In the genomic region with DNA sequence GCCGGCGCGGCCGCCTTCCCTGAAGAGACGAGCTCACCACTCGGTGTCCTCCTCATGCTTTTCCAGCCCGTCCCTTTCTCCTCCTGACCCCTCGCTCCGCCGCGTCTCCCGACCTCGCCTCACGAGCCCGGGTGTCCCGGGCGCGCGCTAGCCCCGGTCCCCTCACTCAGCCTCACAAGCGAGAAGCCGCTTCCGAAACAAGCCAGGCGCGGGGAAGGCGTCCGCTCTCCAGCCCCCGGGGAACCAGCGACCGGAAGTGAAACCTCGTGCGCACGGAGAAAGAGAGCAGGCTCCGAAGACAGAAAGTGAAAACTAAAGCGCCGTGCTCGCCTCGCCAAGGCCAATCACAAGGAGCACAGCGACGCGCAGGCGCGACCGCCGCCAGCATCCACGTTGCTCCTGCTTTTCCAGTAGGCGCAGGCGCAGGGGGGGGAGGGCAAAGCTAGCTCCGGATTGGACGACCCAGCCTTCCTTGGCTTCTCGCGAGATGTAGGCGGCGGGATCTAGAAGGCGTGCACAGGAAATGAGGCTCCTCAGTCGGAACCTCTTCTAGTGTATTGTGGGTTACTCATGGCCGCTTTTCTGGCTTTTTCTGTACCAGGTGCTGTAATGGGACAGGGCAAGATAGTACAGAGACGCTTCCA, we compare ENCODE assay signal across 8 mouse cellular contexts. TPM values are rescaled to one million over a fixed set of nuclear protein-coding genes. Genes with fewer than 3 reads are reported as not detected.
A peak's percentile ranks its signal among the peaks of the same experiment; 100 is the strongest.
DNase-seq lines count a peak whose midpoint lies in the region; ATAC-seq and TF ChIP-seq lines count a peak whose summit lies in the region.

Gene Fam208b (minus strand): TSS at position 314 of the 644 bp plus-strand sequence.

- peak; percentile 100 for ATAC-seq in heart, embryonic 11.5 days (replicated peaks; ENCODE audit: insufficient number of reproducible peaks, low FRiP score, low TSS enrichment)
- ATAC-seq in kidney, embryonic 16.5 days (ENCODE audit: low FRiP score, low TSS enrichment) = peak; percentile 100

- peaks cover 50% of the 10 kb centered on the region for H3K79me2 ChIP-seq in C2C12 (ENCODE audit: control insufficient read depth, insufficient read depth)
- peaks cover 6% of the 10 kb centered on the region; the same call in 1 of the 2 replicates for H3K79me2 ChIP-seq in liver, adult 2 months (ENCODE audit: control insufficient read depth, insufficient read depth, low read length)
- peaks cover 43% of the 10 kb centered on the region for H3K79me2 ChIP-seq in myocyte (ENCODE audit: control insufficient read depth, insufficient read depth)

- TF ChIP-seq CTCF in C2C12 (IDR thresholded peaks at IDR 0.05; ENCODE audit: control insufficient read depth, insufficient read depth, insufficient read length) = no peak
- no peak for TF ChIP-seq CTCF in brain, embryonic 14.5 days (IDR thresholded peaks at IDR 0.05; ENCODE audit: borderline replicate concordance, extremely low read depth, insufficient read depth, insufficient read length)
- TF ChIP-seq CTCF in liver, adult 2 months (IDR thresholded peaks at IDR 0.05; ENCODE audit: low read depth, low read length) = no peak

- H3K27me3 ChIP-seq in C2C12 (ENCODE audit: control insufficient read depth, insufficient read depth, insufficient read length) (no peaks in the 10 kb centered on the region), myocyte (ENCODE audit: control insufficient read depth, insufficient read depth, insufficient read length) (no peaks in the 10 kb centered on the region)
- H3K27me3 ChIP-seq in erythroblast, embryonic 14.5 days (ENCODE audit: control insufficient read depth) = no peaks in the 10 kb centered on the region
- H3K27me3 ChIP-seq in heart, embryonic 11.5 days (ENCODE audit: control insufficient read depth, insufficient read depth, low read length) = no peaks in the 10 kb centered on the region
- H3K27me3 ChIP-seq in kidney, embryonic 16.5 days (ENCODE audit: insufficient read depth, low read length) = no peaks in the 10 kb centered on the region; the same call in 1 of the 2 replicates
- H3K27me3 ChIP-seq in liver, adult 2 months (ENCODE audit: control insufficient read depth, insufficient read depth, low read length) = no peaks in the 10 kb centered on the region
- H3K27me3 ChIP-seq in splenic B cell, adult 2 months (ENCODE audit: control insufficient read depth, insufficient read depth, low read length, poor library complexity, severe bottlenecking) = no peaks in the 10 kb centered on the region

- H3K4me3 ChIP-seq in C2C12 (ENCODE audit: insufficient read depth, poor library complexity, severe bottlenecking) = peak within 1 kb of the TSS; percentile 92
- peak within 1 kb of the TSS; percentile 82 for H3K4me3 ChIP-seq in erythroblast, embryonic 14.5 days (replicated peaks)
- peak within 1 kb of the TSS; percentile 97 for H3K4me3 ChIP-seq in heart, embryonic 11.5 days (ENCODE audit: low read depth, low read length)
- peak within 1 kb of the TSS; percentile 96 for H3K4me3 ChIP-seq in kidney, embryonic 16.5 days (ENCODE audit: low read length)
- peak within 1 kb of the TSS; percentile 96 for H3K4me3 ChIP-seq in liver, adult 2 months (ENCODE audit: insufficient read depth, low read depth, low read length)
- peak within 1 kb of the TSS; percentile 96 for H3K4me3 ChIP-seq in myocyte

- H3K9me3 ChIP-seq in erythroblast, embryonic 14.5 days (ENCODE audit: control insufficient read depth, low read length) = peaks cover 7% of the 10 kb centered on the region
- no peaks in the 10 kb centered on the region for H3K9me3 ChIP-seq in heart, embryonic 11.5 days (replicated peaks; ENCODE audit: control insufficient read depth, low read length)
- H3K9me3 ChIP-seq in kidney, embryonic 16.5 days (ENCODE audit: low read length) = peaks cover 6% of the 10 kb centered on the region; the same call in 1 of the 2 replicates

- peak within 1 kb of the TSS; percentile 88 for H3ac ChIP-seq in C2C12 (ENCODE audit: control insufficient read depth, insufficient read length, low read depth)
- peak within 1 kb of the TSS; percentile 11 for H3ac ChIP-seq in myocyte (ENCODE audit: control insufficient read depth, insufficient read length)

- under 1% methylated on average over 57 of the region's 58 CpGs for WGBS in heart, embryonic 11.5 days (ENCODE audit: insufficient replicate concordance)
- 1% methylated on average over 58 of the region's 58 CpGs for WGBS in kidney, embryonic 16.5 days
- under 1% methylated on average over 58 of the region's 58 CpGs for WGBS in liver, adult 2 months

- peak within 1 kb of the TSS; percentile 73 for H3K4me2 ChIP-seq in heart, embryonic 11.5 days
- peak within 1 kb of the TSS; percentile 64 for H3K4me2 ChIP-seq in kidney, embryonic 16.5 days (replicated peaks; ENCODE audit: low read depth, low read length)
- peak within 1 kb of the TSS; percentile 95 for H3K4me2 ChIP-seq in myocyte (ENCODE audit: low read depth)

- H3K9ac ChIP-seq in heart, embryonic 11.5 days (ENCODE audit: low read depth, low read length) = peak within 1 kb of the TSS; percentile 88
- peak within 1 kb of the TSS; percentile 88 for H3K9ac ChIP-seq in kidney, embryonic 16.5 days (replicated peaks; ENCODE audit: low read length)
- peak within 1 kb of the TSS; percentile 88 for H3K9ac ChIP-seq in liver, adult 2 months (ENCODE audit: low read depth, low read length)

- peak; percentile 100 for DNase-seq in brain, embryonic 14.5 days (ENCODE audit: low read depth)
- peak; percentile 91 for DNase-seq in liver, adult 2 months (ENCODE audit: extremely low read depth, low read depth, low spot score)
- peak; percentile 99 for DNase-seq in splenic B cell, adult 2 months (ENCODE audit: low read depth, low spot score)

- H3K27ac ChIP-seq in heart, embryonic 11.5 days (ENCODE audit: low read depth, low read length) = peak within 1 kb of the TSS; percentile 96
- peak within 1 kb of the TSS; percentile 88 for H3K27ac ChIP-seq in kidney, embryonic 16.5 days (ENCODE audit: low read length)
- peak within 1 kb of the TSS; percentile 59 for H3K27ac ChIP-seq in liver, adult 2 months (replicated peaks; ENCODE audit: insufficient read depth, low read depth, low read length)

- peaks cover 44% of the 10 kb centered on the region for H3K79me3 ChIP-seq in C2C12 (ENCODE audit: low read depth)

- H3K4me1 ChIP-seq in erythroblast, embryonic 14.5 days (ENCODE audit: control insufficient read depth) = peaks cover 11% of the 10 kb centered on the region
- no peaks in the 10 kb centered on the region for H3K4me1 ChIP-seq in heart, embryonic 11.5 days (ENCODE audit: control insufficient read depth, insufficient read depth, low read length)
- H3K4me1 ChIP-seq in kidney, embryonic 16.5 days (ENCODE audit: insufficient read depth, low read length) = 0 out of 2 replicates have a peak, but pooled peaks cover 2% of the 10 kb centered on the region
- peaks cover 2% of the 10 kb centered on the region; the same call in 1 of the 2 replicates for H3K4me1 ChIP-seq in liver, adult 2 months (ENCODE audit: control insufficient read depth, insufficient read depth, low read length)

- TF ChIP-seq POLR2A in brain, embryonic 14.5 days (IDR thresholded peaks at IDR 0.05; ENCODE audit: borderline replicate concordance, extremely low read depth, insufficient read depth, insufficient read length, poor library complexity, severe bottlenecking) = peak; percentile 41; the same call in 1 of the 2 replicates
- 0 out of 2 replicates have a peak, but pooled peaks have one; percentile 49 for TF ChIP-seq POLR2A in liver, adult 2 months (IDR thresholded peaks at IDR 0.05; ENCODE audit: extremely low read depth, insufficient read depth, low read length)
- TF ChIP-seq POLR2A in myocyte (IDR thresholded peaks at IDR 0.05; ENCODE audit: insufficient read length, low read depth) = peak; percentile 57

- H3K36me3 ChIP-seq in C2C12 (ENCODE audit: control insufficient read depth, insufficient read depth) = no peaks in the 10 kb centered on the region
- no peaks in the 10 kb centered on the region; the same call in none of the 2 replicates for H3K36me3 ChIP-seq in erythroblast, embryonic 14.5 days (ENCODE audit: control insufficient read depth)
- no peaks in the 10 kb centered on the region for H3K36me3 ChIP-seq in heart, embryonic 11.5 days (ENCODE audit: control insufficient read depth, insufficient read depth, low read length)
- H3K36me3 ChIP-seq in kidney, embryonic 16.5 days (ENCODE audit: insufficient read depth, low read length) = no peaks in the 10 kb centered on the region
- H3K36me3 ChIP-seq in liver, adult 2 months (ENCODE audit: control insufficient read depth, insufficient read depth, low read length) = no peaks in the 10 kb centered on the region
- H3K36me3 ChIP-seq in myocyte (ENCODE audit: control insufficient read depth, insufficient read depth) = no peaks in the 10 kb centered on the region
- no peaks in the 10 kb centered on the region for H3K36me3 ChIP-seq in splenic B cell, adult 2 months (ENCODE audit: control insufficient read depth, insufficient read depth, low read length, poor library complexity, severe bottlenecking)

TF ChIP-seq in C2C12, 6 proteins besides CTCF, POLR2A, EP300 and RAD21:
- no peak for TF ChIP-seq FOSL1 (IDR thresholded peaks at IDR 0.05; ENCODE audit: insufficient read depth, low read length, poor library complexity, severe bottlenecking)
- TF ChIP-seq MYOD1 (IDR thresholded peaks at IDR 0.05; ENCODE audit: control insufficient read depth, insufficient read length, low read depth) = no peak
- no peak for TF ChIP-seq MYOG (IDR thresholded peaks at IDR 0.05; ENCODE audit: control insufficient read depth, extremely low read depth, insufficient read length)
- no peak for TF ChIP-seq CEBPB (IDR thresholded peaks at IDR 0.05; ENCODE audit: low read depth)
- TF ChIP-seq MAX (IDR thresholded peaks at IDR 0.05) = peak; percentile 96
- TF ChIP-seq USF1 (IDR thresholded peaks at IDR 0.05; ENCODE audit: low read depth) = no peak

TF ChIP-seq in myocyte, 11 proteins besides CTCF, POLR2A, EP300 and RAD21:
- TF ChIP-seq TCF12 (IDR thresholded peaks at IDR 0.05; ENCODE audit: insufficient read depth, poor library complexity, severe bottlenecking) (no peak), POLR2AphosphoS2 (IDR thresholded peaks at IDR 0.05; ENCODE audit: insufficient read length, low read depth) (peak; percentile 43), REST (IDR thresholded peaks at IDR 0.05; ENCODE audit: insufficient read depth, insufficient read length) (no peak), MYOD1 (IDR thresholded peaks at IDR 0.05; ENCODE audit: control insufficient read depth in 1 of 3, insufficient read length in 2 of 3, low read depth in 2 of 3) (no peak)

RNA-seq across cellular contexts. Expression of gene Fam208b, which starts in this region (rescaled TPM):
- polyA plus RNA-seq in C2C12 (2012; fragmentation: generic; extraction: Trizol) (3.7 TPM), myocyte (2012; fragmentation: generic; extraction: Trizol) (2.5 TPM)
- polyA plus RNA-seq in brain, embryonic 14.5 days (2012; rRNA removed) = 28.6 and 31.1 TPM in 2 replicates
- polyA plus RNA-seq in erythroblast, embryonic 14.5 days (2012) = 0.02 and 0.10 TPM in 2 replicates
- 14.0 and 16.0 TPM in 2 replicates for polyA plus RNA-seq in heart, embryonic 11.5 days (2014; fragmentation: Nextera tagmentation; extraction: Ambion mirVana)
- 12.7 and 15.5 TPM in 2 replicates for polyA plus RNA-seq in kidney, embryonic 16.5 days (2015; fragmentation: Nextera tagmentation; extraction: Ambion mirVana)
- total RNA-seq in liver, adult 2 months (2014; rRNA removed) = 10.8 and 12.2 TPM in 2 replicates
- polyA plus RNA-seq in liver, adult 2 months (2012; rRNA removed) = 0.90 and 1.5 TPM in 2 replicates

Comparison
In these comparisons a context has a peak if more than half of its experiments do, and no peak if none do; other contexts are left out.
1. Peak in every context shown above with its lines: DNase-seq, ATAC-seq, H3K4me3 ChIP-seq and H3K27ac ChIP-seq.